Mouse (Mus musculus): ENCODE data around the gene Tha1.

DNA sequence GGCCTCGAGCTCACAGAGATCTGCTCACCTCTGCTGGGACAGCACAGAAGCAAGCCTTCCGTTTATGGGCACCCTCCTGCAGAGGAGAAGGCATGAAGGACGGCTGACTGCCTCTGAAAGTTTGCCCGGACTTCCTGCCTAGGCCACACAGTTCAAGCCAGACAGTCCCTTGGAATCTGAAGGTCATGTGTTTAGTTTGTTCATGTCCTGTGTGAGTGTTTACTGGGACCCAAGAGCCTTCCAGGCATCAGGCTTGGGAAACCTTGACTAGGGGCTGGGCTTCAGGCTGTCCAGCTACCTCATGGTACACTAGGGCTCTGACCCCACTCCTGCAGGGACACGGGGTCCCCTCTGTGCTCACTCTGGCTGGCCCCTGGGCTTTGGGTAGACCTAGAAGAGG is 12.7 kb upstream of the Tha1 start:
- TF ChIP-seq POLR2A (IDR thresholded peaks at IDR 0.05; ENCODE audit: insufficient read depth, low read depth, low read length): no peak
- no peak for TF ChIP-seq CTCF (IDR thresholded peaks at IDR 0.05)
- TF ChIP-seq EP300 (IDR thresholded peaks at IDR 0.05; ENCODE audit: insufficient read depth, low read depth, low read length): no peak

All from heart, adult 2 months (tissue).